Mouse (Mus musculus): ENCODE measurements at regions not wholly inside any gene's neighbourhood (a gene's known extent, or its start where the extent isn't known, plus 50 kb on each side); places are given as distances from the start of the nearest gene placed in this dataset.

GRCm38 (mm10) chr4:89049592-89050440 lies 87.1 kb upstream of the Mtap start:
- 80% methylated on average over 7 of the region's 7 CpGs for WGBS
- H3K4me3 ChIP-seq: no peak overlapping the region
- no peaks in the 10 kb centered on the region for H3K4me1 ChIP-seq
- no peak overlapping the region for H3K27ac ChIP-seq
- no peaks in the 10 kb centered on the region for H3K9me3 ChIP-seq (replicated peaks)
- DNase-seq (ENCODE audit: low spot score): no peak
- no peaks in the 10 kb centered on the region for H3K27me3 ChIP-seq (ENCODE audit: low read depth, poor library complexity, severe bottlenecking)
- no peaks in the 10 kb centered on the region for H3K36me3 ChIP-seq

GRCm38 (mm10) chr4:89044516-89044915 lies 92.4 kb upstream of the Mtap start:
- Histone ChIP-seq H3K4me1 (no peaks in the 10 kb centered on the region), H3K27me3 (ENCODE audit: low read depth, poor library complexity, severe bottlenecking) (no peaks in the 10 kb centered on the region), H3K4me3 (no peak overlapping the region), H3K36me3 (no peaks in the 10 kb centered on the region), H3K9me3 (replicated peaks) (no peaks in the 10 kb centered on the region), H3K27ac (no peak overlapping the region)
- DNase-seq (ENCODE audit: low spot score): no peak

- Histone ChIP-seq H3K27ac (no peak overlapping the region), H3K4me3 (no peak overlapping the region), H3K9me3 (replicated peaks) (no peaks in the 10 kb centered on the region), H3K36me3 (no peaks in the 10 kb centered on the region), H3K27me3 (ENCODE audit: low read depth, poor library complexity, severe bottlenecking) (no peaks in the 10 kb centered on the region), H3K4me1 (no peaks in the 10 kb centered on the region)
- no peak for DNase-seq (ENCODE audit: low spot score)
- WGBS: 82% methylated on average over 1 of the region's 1 CpGs
Observed at GRCm38 (mm10) chr4:89043982-89044381, 92.9 kb upstream of the Mtap start.

GRCm38 (mm10) chr4:89040856-89041255 lies 96.1 kb upstream of the Mtap start:
- H3K27me3 ChIP-seq (ENCODE audit: low read depth, poor library complexity, severe bottlenecking): no peaks in the 10 kb centered on the region
- no peaks in the 10 kb centered on the region for H3K9me3 ChIP-seq (replicated peaks)
- WGBS: 67% methylated on average over 5 of the region's 5 CpGs
- no peaks in the 10 kb centered on the region for H3K36me3 ChIP-seq
- H3K4me3 ChIP-seq: no peak overlapping the region
- no peak for DNase-seq (ENCODE audit: low spot score)
- no peak overlapping the region for H3K27ac ChIP-seq
- H3K4me1 ChIP-seq: no peaks in the 10 kb centered on the region

GRCm38 (mm10) chr4:89038906-89039305 lies 98.0 kb upstream of the Mtap start:
- no peaks in the 10 kb centered on the region for H3K9me3 ChIP-seq (replicated peaks)
- no peak overlapping the region for H3K27ac ChIP-seq
- no peak for DNase-seq (ENCODE audit: low spot score)
- H3K36me3 ChIP-seq: no peaks in the 10 kb centered on the region
- no peaks in the 10 kb centered on the region for H3K4me1 ChIP-seq
- H3K27me3 ChIP-seq (ENCODE audit: low read depth, poor library complexity, severe bottlenecking): no peaks in the 10 kb centered on the region
- H3K4me3 ChIP-seq: no peak overlapping the region
- WGBS: 80% methylated on average over 5 of the region's 5 CpGs

GRCm38 (mm10) chr4:89038135-89038534 lies 98.8 kb upstream of the Mtap start:
- H3K27me3 ChIP-seq (ENCODE audit: low read depth, poor library complexity, severe bottlenecking): no peaks in the 10 kb centered on the region
- H3K4me3 ChIP-seq: no peak overlapping the region
- H3K4me1 ChIP-seq: no peaks in the 10 kb centered on the region
- DNase-seq (ENCODE audit: low spot score): no peak
- H3K27ac ChIP-seq: no peak overlapping the region
- H3K9me3 ChIP-seq (replicated peaks): no peaks in the 10 kb centered on the region
- WGBS: 62% methylated on average over 4 of the region's 4 CpGs
- no peaks in the 10 kb centered on the region for H3K36me3 ChIP-seq

- Histone ChIP-seq H3K9me3 (replicated peaks) (no peaks in the 10 kb centered on the region), H3K36me3 (no peaks in the 10 kb centered on the region), H3K27ac (no peak overlapping the region), H3K4me3 (no peak overlapping the region), H3K27me3 (ENCODE audit: low read depth, poor library complexity, severe bottlenecking) (no peaks in the 10 kb centered on the region), H3K4me1 (no peaks in the 10 kb centered on the region)
- no peak for DNase-seq (ENCODE audit: low spot score)
- 86% methylated on average over 2 of the region's 2 CpGs for WGBS
Observed at GRCm38 (mm10) chr4:89034822-89035221, 102.1 kb upstream of the Mtap start.

GRCm38 (mm10) chr4:89034299-89034698 lies 102.6 kb upstream of the Mtap start:
- no peaks in the 10 kb centered on the region for H3K36me3 ChIP-seq
- no peaks in the 10 kb centered on the region for H3K4me1 ChIP-seq
- DNase-seq (ENCODE audit: low spot score): no peak
- 76% methylated on average over 3 of the region's 3 CpGs for WGBS
- H3K27ac ChIP-seq: no peak overlapping the region
- no peaks in the 10 kb centered on the region for H3K27me3 ChIP-seq (ENCODE audit: low read depth, poor library complexity, severe bottlenecking)
- no peaks in the 10 kb centered on the region for H3K9me3 ChIP-seq (replicated peaks)
- no peak overlapping the region for H3K4me3 ChIP-seq

GRCm38 (mm10) chr4:89012681-89013353 lies 124.1 kb upstream of the Mtap start:
- no peaks in the 10 kb centered on the region for H3K36me3 ChIP-seq
- H3K27me3 ChIP-seq (ENCODE audit: low read depth, poor library complexity, severe bottlenecking): no peaks in the 10 kb centered on the region
- H3K4me3 ChIP-seq: no peak overlapping the region
- 63% methylated on average over 2 of the region's 2 CpGs for WGBS
- H3K9me3 ChIP-seq (replicated peaks): no peaks in the 10 kb centered on the region
- H3K4me1 ChIP-seq: no peaks in the 10 kb centered on the region
- H3K27ac ChIP-seq: no peak overlapping the region
- DNase-seq (ENCODE audit: low spot score): no peak

GRCm38 (mm10) chr4:89008561-89008960 lies 128.4 kb upstream of the Mtap start:
- no peaks in the 10 kb centered on the region for H3K36me3 ChIP-seq
- no peaks in the 10 kb centered on the region for H3K9me3 ChIP-seq (replicated peaks)
- H3K4me3 ChIP-seq: no peak overlapping the region
- 89% methylated on average over 5 of the region's 5 CpGs for WGBS
- no peak overlapping the region for H3K27ac ChIP-seq
- DNase-seq (ENCODE audit: low spot score): no peak
- no peaks in the 10 kb centered on the region for H3K4me1 ChIP-seq
- H3K27me3 ChIP-seq (ENCODE audit: low read depth, poor library complexity, severe bottlenecking): no peaks in the 10 kb centered on the region

- Histone ChIP-seq H3K27me3 (ENCODE audit: low read depth, poor library complexity, severe bottlenecking) (no peaks in the 10 kb centered on the region), H3K36me3 (no peaks in the 10 kb centered on the region), H3K4me3 (no peak overlapping the region)
Observed at GRCm38 (mm10) chr4:89001470-89001869, 121.5 kb upstream of the Ifne start.

GRCm38 (mm10) chr4:89000855-89001254 lies 120.9 kb upstream of the Ifne start:
- DNase-seq (ENCODE audit: low spot score): no peak
- 80% methylated on average over 4 of the region's 4 CpGs for WGBS
- H3K4me1 ChIP-seq: no peaks in the 10 kb centered on the region

More at GRCm38 (mm10) chr4:89001470-89001869, 121.5 kb upstream of the Ifne start:
- H3K4me1 ChIP-seq: no peaks in the 10 kb centered on the region
- 91% methylated on average over 4 of the region's 4 CpGs for WGBS
- no peaks in the 10 kb centered on the region for H3K9me3 ChIP-seq (replicated peaks)
- DNase-seq (ENCODE audit: low spot score): no peak
- H3K27ac ChIP-seq: no peak overlapping the region

GRCm38 (mm10) chr4:89000200-89000599 lies 120.2 kb upstream of the Ifne start:
- Histone ChIP-seq H3K4me3 (no peak overlapping the region), H3K9me3 (replicated peaks) (no peaks in the 10 kb centered on the region), H3K4me1 (no peaks in the 10 kb centered on the region), H3K27me3 (ENCODE audit: low read depth, poor library complexity, severe bottlenecking) (no peaks in the 10 kb centered on the region), H3K27ac (no peak overlapping the region), H3K36me3 (no peaks in the 10 kb centered on the region)
- 87% methylated on average over 6 of the region's 6 CpGs for WGBS
- no peak for DNase-seq (ENCODE audit: low spot score)

More at GRCm38 (mm10) chr4:89000855-89001254, 120.9 kb upstream of the Ifne start:
- Histone ChIP-seq H3K36me3 (no peaks in the 10 kb centered on the region), H3K9me3 (replicated peaks) (no peaks in the 10 kb centered on the region), H3K27ac (no peak overlapping the region), H3K27me3 (ENCODE audit: low read depth, poor library complexity, severe bottlenecking) (no peaks in the 10 kb centered on the region), H3K4me3 (no peak overlapping the region)

Data from limb, embryonic 10.5 days (tissue).